Mouse (Mus musculus) limb, embryonic 11.5 days (tissue): ENCODE data around the gene Ncaph2. TPM values are rescaled to one million over a fixed set of nuclear protein-coding genes. Genes with fewer than 3 reads are reported as not detected.
A peak's percentile ranks its signal among the peaks of the same experiment; 100 is the strongest.

Experiments used
- ATAC-seq: fragments of 200-750 bp; cut with Nextera tagmentation; 2 replicates; pipeline ENCODE4 v1.8.0; 2017; ENCODE audit warnings: low read depth; ENCODE audit not compliant: insufficient number of reproducible peaks, low FRiP score, low TSS enrichment
- DNase-seq: peaks from one replicate; pipeline ENCODE4 v3.0.0-alpha.2; 2015; ENCODE audit warnings: low spot score
- H3K27ac ChIP-seq: fragments of 300-500 bp; sonication (generic); replicated peaks from 2 replicates; pipeline ENCODE4 v1.5.1; 2014; ENCODE audit warnings: low read depth, mild to moderate bottlenecking, low read length
- H3K27me3 ChIP-seq: fragments of 300-500 bp; sonication (generic); 2 replicates; pipeline ENCODE4 v1.6.1; 2014; ENCODE audit warnings: mild to moderate bottlenecking, low read length, mixed read lengths; ENCODE audit not compliant: control insufficient read depth, insufficient read depth
- H3K36me3 ChIP-seq: fragments of 300-500 bp; sonication (generic); 2 replicates; pipeline ENCODE4 v1.6.1; 2014; ENCODE audit warnings: mild to moderate bottlenecking, low read length, moderate library complexity, mixed read lengths; ENCODE audit not compliant: control insufficient read depth, insufficient read depth
- H3K4me1 ChIP-seq: fragments of 300-500 bp; sonication (generic); 2 replicates; pipeline ENCODE4 v1.6.1; 2014; ENCODE audit warnings: low read length, mixed read lengths; ENCODE audit not compliant: control insufficient read depth, insufficient read depth
- H3K4me2 ChIP-seq: fragments of 300-500 bp; sonication (generic); 2 replicates; pipeline ENCODE4 v1.6.1; 2014; ENCODE audit warnings: low read depth, mild to moderate bottlenecking, moderate library complexity; ENCODE audit not compliant: severe bottlenecking
- H3K4me3 ChIP-seq: fragments of 300-500 bp; sonication (generic); 2 replicates; pipeline ENCODE4 v1.5.1; 2014; ENCODE audit warnings: low read depth, low read length
- H3K9ac ChIP-seq: fragments of 300-500 bp; sonication (generic); 2 replicates; pipeline ENCODE4 v1.6.1; 2014; ENCODE audit warnings: mild to moderate bottlenecking, low read length
- H3K9me3 ChIP-seq: fragments of 300-500 bp; sonication (generic); 2 replicates; pipeline ENCODE4 v1.6.1; 2016; ENCODE audit warnings: low read length; ENCODE audit not compliant: control insufficient read depth
- WGBS: fragments of 180-500 bp; shearing (Covaris S2); extraction: QIAGEN DNeasy Blood & Tissue Kit; methylation state at CpG from one replicate; pipeline ENCODE4 v1.1.7; 2014; 5-methylcytosine and 5-hydroxymethylcytosine counted together
- polyA plus RNA-seq: library from polyadenylated mRNA; unstranded; fragments of >200 nt; fragmentation: Nextera tagmentation; extraction: Ambion mirVana; gene quantifications from 2 replicates; pipeline ENCODE4 v1.2.1, GENCODE M21; 2014

Ncaph2 gene
- 176 and 180 TPM in 2 replicates for polyA plus RNA-seq

DNA sequence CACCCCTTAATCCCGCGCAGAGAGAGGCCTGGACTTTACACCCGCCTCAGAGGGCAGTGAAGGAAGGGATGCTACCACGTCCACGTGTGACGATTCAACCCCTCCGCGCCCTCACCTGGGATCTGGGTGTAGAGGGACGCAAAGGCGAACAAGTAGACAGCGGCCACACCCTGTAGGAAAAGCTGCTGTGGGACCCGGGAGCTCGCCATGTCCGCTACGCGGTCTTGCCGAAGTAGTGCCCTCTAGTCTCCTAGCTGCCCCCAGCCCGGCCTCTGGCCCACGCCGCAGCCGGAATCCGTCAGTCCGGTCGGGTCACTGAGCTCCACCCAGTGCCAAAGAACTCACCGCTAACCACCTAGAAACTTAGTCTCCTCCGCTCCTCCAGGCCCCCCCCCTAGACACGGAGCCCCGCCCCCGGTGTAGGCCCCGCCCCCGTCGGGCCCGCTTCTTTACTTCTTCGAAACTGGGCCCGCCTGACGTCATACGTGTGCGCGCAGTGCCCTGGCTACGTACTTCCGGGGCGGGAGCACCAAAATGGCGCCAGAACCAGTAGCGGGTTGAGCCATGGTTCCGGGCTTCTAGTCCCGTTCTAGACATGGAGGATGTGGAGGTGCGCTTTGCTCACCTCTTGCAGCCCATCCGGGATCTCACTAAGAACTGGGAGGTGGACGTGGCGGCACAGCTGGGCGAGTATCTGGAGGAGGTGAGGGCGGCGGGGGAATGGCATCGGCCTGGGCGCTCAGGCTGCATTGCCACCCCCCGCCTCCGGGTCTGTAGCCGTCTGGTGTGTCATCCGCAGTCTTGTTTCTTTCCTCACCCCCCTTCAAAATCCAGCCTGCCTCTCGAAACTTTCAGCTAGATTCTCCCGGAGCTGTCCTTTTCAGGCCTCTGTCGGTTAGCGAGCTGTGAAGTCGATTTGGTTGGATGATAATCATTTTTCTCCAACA is at the start of gene Ncaph2, which contains the start of gene Lmf2:
Ncaph2 (plus strand) TSS at position 479 of the 947 bp plus-strand sequence.
Lmf2 (minus strand) TSS at position 419 of the 947 bp plus-strand sequence.
- under 1% methylated on average over 63 of the region's 64 CpGs for WGBS
- no peaks in the 10 kb centered on the region for H3K9me3 ChIP-seq
- H3K27me3 ChIP-seq = no peaks in the 10 kb centered on the region
- peak within 1 kb of the TSS; percentile 81 for H3K9ac ChIP-seq
- peaks cover 14% of the 10 kb centered on the region for H3K36me3 ChIP-seq
- peak within 1 kb of the TSS; percentile 75 for H3K4me2 ChIP-seq
- H3K27ac ChIP-seq = peak within 1 kb of the TSS; percentile 73
- DNase-seq = peak; percentile 98
- ATAC-seq = peak; percentile 90
- H3K4me1 ChIP-seq = peaks cover 8% of the 10 kb centered on the region; the same call in 1 of the 2 replicates
- peak within 1 kb of the TSS; percentile 86 for H3K4me3 ChIP-seq

DNA sequence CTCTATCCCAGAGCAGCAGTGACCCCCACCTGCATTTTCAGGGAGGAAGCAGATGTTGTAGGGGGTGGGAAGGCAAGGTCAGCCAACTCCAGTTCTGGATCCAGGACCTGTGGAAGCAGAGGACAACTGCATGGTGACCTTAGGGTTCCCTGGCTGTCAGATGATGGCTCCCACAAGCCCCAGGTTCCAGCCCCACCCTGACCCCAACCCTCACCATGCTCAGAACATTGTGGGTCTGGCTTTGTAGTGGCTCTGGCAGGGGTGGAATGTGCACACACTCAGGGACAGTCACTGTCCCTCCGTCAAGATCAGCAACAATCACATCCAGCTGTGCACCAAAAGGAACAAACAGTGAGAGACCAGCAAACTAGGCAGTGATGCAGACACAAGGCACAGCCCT is 49.6 kb upstream of the Ncaph2 start:
- Histone ChIP-seq H3K4me3 (no peak overlapping the region), H3K9ac (no peak overlapping the region), H3K4me1 (no peaks in the 10 kb centered on the region), H3K4me2 (no peak overlapping the region), H3K9me3 (no peaks in the 10 kb centered on the region), H3K36me3 (peaks cover 19% of the 10 kb centered on the region; the same call in 1 of the 2 replicates), H3K27me3 (no peaks in the 10 kb centered on the region), H3K27ac (no peak overlapping the region)
- WGBS = 81% methylated on average over 1 of the region's 1 CpGs
- DNase-seq = no peak
- no peak for ATAC-seq

DNA sequence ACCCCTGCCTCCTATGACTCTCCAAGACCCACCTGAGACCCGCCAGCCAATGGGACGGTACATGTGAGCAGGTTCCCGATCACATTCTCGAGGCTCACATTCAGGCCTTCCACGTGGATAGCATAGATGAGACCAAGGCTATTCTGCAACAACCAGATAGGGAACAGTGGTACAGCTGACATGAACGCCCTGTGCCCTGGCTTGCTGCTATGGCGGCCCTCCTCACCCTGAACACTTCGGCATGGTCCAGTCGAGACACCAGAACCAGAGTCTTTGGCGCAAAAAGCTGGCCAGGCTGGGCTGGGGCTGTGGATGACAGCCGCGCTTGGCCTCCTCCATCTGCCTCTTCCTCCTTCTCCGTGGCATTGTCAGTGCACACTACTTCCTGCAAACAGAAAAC is 48.1 kb upstream of the Ncaph2 start:
- DNase-seq (no peak), ATAC-seq (no peak)
- Histone ChIP-seq H3K4me1 (no peaks in the 10 kb centered on the region), H3K36me3 (peaks cover 12% of the 10 kb centered on the region; the same call in 1 of the 2 replicates), H3K27ac (no peak overlapping the region), H3K4me3 (no peak overlapping the region), H3K27me3 (no peaks in the 10 kb centered on the region), H3K4me2 (no peak overlapping the region), H3K9me3 (no peaks in the 10 kb centered on the region), H3K9ac (no peak overlapping the region)
- WGBS = 92% methylated on average over 13 of the region's 13 CpGs

DNA sequence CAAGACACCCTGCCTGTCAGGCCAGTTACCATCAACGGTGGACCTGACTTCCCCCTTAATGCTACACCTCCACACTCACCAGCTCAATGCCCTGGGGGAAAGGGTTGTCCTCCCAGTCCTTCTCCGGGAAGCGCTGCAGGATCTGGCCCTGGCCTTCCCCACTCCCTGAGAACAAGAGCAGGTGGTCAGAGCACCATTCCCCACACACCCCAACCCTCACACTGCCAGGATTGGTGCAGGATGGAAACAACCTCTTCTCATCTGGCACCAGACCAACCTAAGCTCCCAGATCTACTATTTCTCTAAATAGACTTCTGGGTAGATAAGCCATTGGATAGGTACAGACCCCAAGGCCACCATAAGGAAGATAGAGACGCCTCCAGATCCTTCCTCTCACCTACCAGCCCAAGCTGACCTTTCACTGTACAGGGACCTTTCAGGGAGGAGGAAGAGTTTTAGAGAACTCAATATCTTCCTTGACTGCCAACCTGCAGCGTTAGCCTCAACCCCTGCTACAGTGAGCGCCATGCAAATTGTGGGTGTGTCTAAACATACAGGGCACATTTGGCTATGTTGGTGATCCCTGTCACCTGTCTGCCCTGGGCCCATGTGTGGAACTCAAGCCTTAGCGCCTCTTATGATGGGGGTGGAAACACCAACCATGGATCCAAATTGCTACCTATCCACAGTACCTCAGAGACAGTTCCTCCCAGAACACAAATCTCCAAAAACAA is 46.9 kb upstream of the Ncaph2 start:
- Histone ChIP-seq H3K36me3 (peaks cover 10% of the 10 kb centered on the region; the same call in 1 of the 2 replicates), H3K4me2 (no peak overlapping the region), H3K4me3 (no peak overlapping the region), H3K27me3 (no peaks in the 10 kb centered on the region), H3K27ac (no peak overlapping the region), H3K9ac (no peak overlapping the region), H3K4me1 (no peaks in the 10 kb centered on the region; the same call in none of the 2 replicates), H3K9me3 (no peaks in the 10 kb centered on the region)
- DNase-seq (no peak), ATAC-seq (no peak)
- 86% methylated on average over 7 of the region's 7 CpGs for WGBS

DNA sequence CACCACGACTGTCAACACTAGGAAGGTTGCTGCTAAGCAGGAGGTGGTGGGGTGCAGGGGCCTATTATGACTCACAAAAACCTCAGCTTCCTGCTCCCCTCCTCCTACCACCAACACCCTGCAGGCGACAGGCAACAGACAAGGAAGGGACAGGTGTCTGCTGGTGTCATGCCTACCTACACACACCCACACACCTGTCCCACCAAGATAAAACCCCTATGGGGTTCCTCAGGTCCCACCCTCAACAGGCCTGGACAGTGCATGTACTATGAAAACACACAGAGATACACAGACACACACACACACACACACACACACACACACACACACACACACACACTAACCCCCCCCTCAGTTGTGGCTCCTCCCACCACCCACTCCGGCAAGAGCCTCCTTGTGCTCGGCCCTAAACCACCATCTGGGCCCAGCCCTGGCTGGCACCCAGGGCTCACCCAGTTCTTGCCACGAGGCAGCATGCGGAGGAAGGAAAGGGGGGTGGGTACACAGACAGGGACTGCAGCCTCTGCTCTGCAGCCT is 45.5 kb upstream of the Ncaph2 start:
- no peaks in the 10 kb centered on the region for H3K9me3 ChIP-seq
- H3K9ac ChIP-seq = no peak overlapping the region
- ATAC-seq (no peak), DNase-seq (no peak)
- H3K4me3 ChIP-seq = no peak overlapping the region
- H3K4me2 ChIP-seq = no peak overlapping the region
- H3K27ac ChIP-seq = no peak overlapping the region
- WGBS = 87% methylated on average over 6 of the region's 6 CpGs
- peaks cover 5% of the 10 kb centered on the region; the same call in 1 of the 2 replicates for H3K36me3 ChIP-seq
- peaks cover 4% of the 10 kb centered on the region for H3K4me1 ChIP-seq
- no peaks in the 10 kb centered on the region for H3K27me3 ChIP-seq

DNA sequence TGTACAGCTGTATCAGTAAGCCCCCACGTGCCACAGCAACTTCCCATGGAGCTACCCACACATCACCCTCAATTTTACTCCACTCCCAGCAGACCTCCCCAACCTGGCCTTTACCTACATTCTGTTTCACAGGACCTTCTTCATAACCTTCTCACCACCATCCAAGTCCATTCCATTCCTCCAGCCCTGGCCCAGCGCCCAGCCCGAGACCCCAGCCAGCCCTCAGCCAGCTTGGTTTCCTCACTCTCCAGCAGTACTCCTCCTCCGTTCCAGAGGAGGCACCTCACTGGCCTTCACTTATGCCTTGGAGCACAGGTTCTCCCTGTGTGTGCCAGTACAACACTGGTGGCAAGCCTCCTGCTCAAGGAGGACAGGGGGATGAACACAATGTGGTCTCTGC is 42.2 kb upstream of the Ncaph2 start:
- ATAC-seq = no peak
- peaks cover 4% of the 10 kb centered on the region for H3K4me1 ChIP-seq
- H3K36me3 ChIP-seq = no peaks in the 10 kb centered on the region
- H3K27me3 ChIP-seq = no peaks in the 10 kb centered on the region
- no peak for DNase-seq
- 78% methylated on average over 4 of the region's 4 CpGs for WGBS
- H3K9me3 ChIP-seq = no peaks in the 10 kb centered on the region
- no peak overlapping the region for H3K27ac ChIP-seq
- no peak overlapping the region for H3K9ac ChIP-seq
- H3K4me3 ChIP-seq = no peak overlapping the region; the same call in 1 of the 2 replicates
- peak overlapping the region; percentile 0; the same call in 1 of the 2 replicates for H3K4me2 ChIP-seq

DNA sequence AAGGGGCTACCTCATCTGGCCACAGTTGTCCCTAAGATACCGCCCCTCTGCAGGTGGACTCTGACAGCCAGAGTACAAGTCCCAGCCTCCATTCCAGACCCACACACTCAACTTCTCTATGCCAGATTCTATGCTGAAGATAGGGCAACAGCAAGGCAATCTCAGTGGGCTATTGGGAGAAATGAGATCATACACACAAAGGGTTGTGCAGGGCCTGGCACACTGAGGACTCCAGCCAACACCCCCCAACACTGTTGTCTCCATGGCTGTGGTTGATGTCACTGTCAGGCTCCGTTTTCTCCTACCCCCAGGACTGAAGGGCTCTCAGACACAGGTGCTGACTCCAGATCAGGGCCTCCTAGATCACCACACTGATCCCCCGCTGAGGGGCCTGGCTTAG is 41.4 kb upstream of the Ncaph2 start:
- peaks cover 4% of the 10 kb centered on the region for H3K4me1 ChIP-seq
- H3K4me3 ChIP-seq = peak overlapping the region; percentile 96
- DNase-seq (no peak), ATAC-seq (no peak)
- H3K36me3 ChIP-seq = no peaks in the 10 kb centered on the region
- WGBS = 37% methylated on average over 3 of the region's 3 CpGs
- no peaks in the 10 kb centered on the region for H3K27me3 ChIP-seq
- no peak overlapping the region for H3K27ac ChIP-seq
- H3K9ac ChIP-seq = peak overlapping the region; percentile 91
- no peaks in the 10 kb centered on the region for H3K9me3 ChIP-seq
- H3K4me2 ChIP-seq = peak overlapping the region; percentile 64
